Mouse (Mus musculus) forebrain, embryonic 15.5 days (tissue): Measurements from ENCODE around the gene Scarb1. TPM values are rescaled to one million over a fixed set of nuclear protein-coding genes. Genes with fewer than 3 reads are reported as not detected.
A peak's percentile ranks its signal among the peaks of the same experiment; 100 is the strongest.

ENCODE experiments used
- ATAC-seq: fragments of 200-750 bp; cut with Nextera tagmentation; replicated peaks from 2 replicates; pipeline ENCODE4 v1.8.0; 2017; ENCODE audit warnings: mild to moderate bottlenecking, moderate TSS enrichment, moderate library complexity
- H3K27ac ChIP-seq: fragments of 300-500 bp; sonication (generic); replicated peaks from 2 replicates; pipeline ENCODE4 v1.5.1; 2015; ENCODE audit warnings: mild to moderate bottlenecking, inconsistent platforms
- H3K27me3 ChIP-seq: fragments of 300-500 bp; sonication (generic); 2 replicates; pipeline ENCODE4 v1.6.1; 2015; ENCODE audit warnings: inconsistent platforms
- H3K36me3 ChIP-seq: fragments of 300-500 bp; sonication (generic); 2 replicates; pipeline ENCODE4 v1.6.1; 2015; ENCODE audit warnings: mild to moderate bottlenecking, inconsistent platforms
- H3K4me1 ChIP-seq: fragments of 300-500 bp; sonication (generic); 2 replicates; pipeline ENCODE4 v1.6.1; 2015; ENCODE audit warnings: inconsistent platforms
- H3K4me2 ChIP-seq: fragments of 300-500 bp; sonication (generic); replicated peaks from 2 replicates; pipeline ENCODE4 v1.6.1; 2015; ENCODE audit warnings: mild to moderate bottlenecking, inconsistent platforms
- H3K4me3 ChIP-seq: fragments of 300-500 bp; sonication (generic); 2 replicates; pipeline ENCODE4 v1.5.1; 2015; ENCODE audit warnings: mild to moderate bottlenecking, inconsistent platforms
- H3K9ac ChIP-seq: fragments of 300-500 bp; sonication (generic); replicated peaks from 2 replicates; pipeline ENCODE4 v1.6.1; 2015; ENCODE audit warnings: mild to moderate bottlenecking, inconsistent platforms
- H3K9me3 ChIP-seq: fragments of 300-500 bp; sonication (generic); 2 replicates; pipeline ENCODE4 v1.6.1; 2016; ENCODE audit warnings: inconsistent platforms
- WGBS: fragments of 180-500 bp; shearing (Covaris S2); methylation state at CpG from one replicate; pipeline ENCODE4 v1.1.7; 2015; ENCODE audit warnings: mixed read lengths; 5-methylcytosine and 5-hydroxymethylcytosine counted together
- polyA plus RNA-seq: library from polyadenylated mRNA; unstranded; fragments of >200 nt; fragmentation: Nextera tagmentation; extraction: Ambion mirVana; gene quantifications from 2 replicates; pipeline ENCODE4 v1.2.1, GENCODE M21; 2015

The Scarb1 gene
- polyA plus RNA-seq, 1 experiment from 2014 or later = 28.5 TPM

DNA sequence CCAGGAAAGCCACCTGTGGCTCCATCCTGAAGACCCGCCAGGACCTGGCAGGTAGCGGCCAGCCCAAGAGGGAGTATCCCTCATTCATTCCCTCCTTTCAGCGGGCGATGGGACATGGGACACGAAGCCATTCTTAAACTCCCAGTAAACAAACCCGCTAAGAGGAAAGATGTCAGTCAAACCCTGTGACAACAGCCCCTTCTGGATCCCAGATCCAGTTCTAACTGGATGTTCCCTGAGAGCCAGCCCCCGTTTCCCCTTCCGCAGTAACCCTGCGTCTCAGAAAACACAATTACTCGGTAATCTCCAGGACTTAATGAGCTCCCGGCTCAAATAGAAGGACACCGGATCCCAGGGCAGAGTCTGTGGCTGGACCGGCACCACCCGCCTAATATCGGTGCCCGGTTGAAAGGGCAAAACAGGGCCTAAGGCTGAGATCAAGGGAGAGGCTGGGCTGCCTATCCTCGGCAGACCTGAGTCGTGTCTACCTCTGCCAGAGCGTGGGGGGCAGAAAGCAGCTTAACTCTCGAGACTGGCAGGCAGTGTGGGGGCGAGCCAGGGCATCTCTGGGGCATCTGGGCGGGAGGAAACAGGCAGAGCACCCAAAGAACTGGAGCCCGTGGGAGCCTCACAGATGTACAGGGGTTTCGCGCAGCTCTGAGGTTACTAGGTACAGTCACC is 903 bp downstream of the Scarb1 start:
- Histone ChIP-seq H3K4me3 (peak overlapping the region; percentile 61), H3K27ac (no peak overlapping the region), H3K9ac (peak overlapping the region; percentile 60), H3K36me3 (no peaks in the 10 kb centered on the region), H3K27me3 (no peaks in the 10 kb centered on the region), H3K4me2 (peak overlapping the region; percentile 92), H3K4me1 (peaks cover 26% of the 10 kb centered on the region), H3K9me3 (no peaks in the 10 kb centered on the region)
- WGBS = 3% methylated on average over 25 of the region's 25 CpGs
- ATAC-seq = 0 out of 2 replicates have a peak, but pooled peaks have one; percentile 1

DNA sequence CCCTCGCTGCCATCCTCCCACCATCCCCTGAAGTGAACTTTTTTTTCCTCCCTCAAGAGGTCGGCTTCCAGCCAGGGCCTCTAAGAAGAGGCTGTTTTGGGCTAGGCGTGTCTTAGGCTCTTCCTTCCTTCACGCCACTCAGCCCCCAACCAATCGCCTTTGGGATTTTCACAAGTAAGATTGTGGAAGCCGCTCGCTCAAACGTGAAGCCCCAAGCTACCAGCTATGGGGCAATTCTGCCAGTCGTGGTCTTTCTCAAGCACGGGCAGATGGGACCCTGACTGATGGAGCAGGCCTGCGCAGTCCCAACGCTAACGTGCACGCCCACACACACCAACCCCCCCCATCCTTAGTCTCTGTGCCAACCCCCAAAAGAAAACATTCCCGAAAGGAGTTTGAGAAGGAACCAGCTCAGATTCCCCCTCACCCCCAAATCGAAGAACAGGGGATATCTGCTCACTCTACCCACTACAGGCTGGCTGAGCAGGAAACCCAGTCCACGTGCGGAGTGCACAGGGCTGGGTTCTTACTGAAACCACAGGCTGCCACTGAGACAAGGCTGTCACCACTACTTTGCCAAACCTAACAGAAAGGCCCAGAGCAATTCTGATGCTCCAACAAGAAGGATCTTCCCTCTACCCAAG is 1.7 kb downstream of the Scarb1 start:
- peak overlapping the region; percentile 61 for H3K4me3 ChIP-seq
- peak overlapping the region; percentile 92 for H3K4me2 ChIP-seq
- H3K9ac ChIP-seq = no peak overlapping the region
- 5% methylated on average over 18 of the region's 18 CpGs for WGBS
- no peaks in the 10 kb centered on the region for H3K36me3 ChIP-seq
- H3K27ac ChIP-seq = no peak overlapping the region
- H3K4me1 ChIP-seq = peaks cover 26% of the 10 kb centered on the region
- H3K9me3 ChIP-seq = no peaks in the 10 kb centered on the region
- ATAC-seq = no peak
- no peaks in the 10 kb centered on the region for H3K27me3 ChIP-seq

DNA sequence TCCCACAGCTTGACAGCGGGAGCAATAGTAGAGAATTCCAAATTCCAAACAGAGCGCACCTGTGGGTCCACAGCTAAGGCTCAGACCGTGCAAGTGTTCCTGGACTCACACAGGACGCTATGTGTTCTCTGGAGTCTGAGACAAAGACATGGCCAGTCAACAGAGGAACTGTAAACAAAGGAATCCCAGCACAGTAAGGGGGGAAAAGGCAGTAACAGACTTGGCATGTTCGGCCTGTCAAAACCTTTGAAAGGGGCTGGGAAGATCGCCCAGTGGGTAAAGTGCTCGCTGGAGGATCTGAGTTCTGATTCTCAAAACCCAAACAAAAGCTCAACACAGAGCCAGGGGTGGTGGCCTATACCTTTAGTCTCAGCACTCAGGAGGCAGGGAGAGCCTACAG is 3.4 kb downstream of the Scarb1 start:
- Histone ChIP-seq H3K27ac (no peak overlapping the region), H3K4me3 (no peak overlapping the region), H3K27me3 (no peaks in the 10 kb centered on the region), H3K9me3 (no peaks in the 10 kb centered on the region), H3K36me3 (no peaks in the 10 kb centered on the region), H3K9ac (no peak overlapping the region), H3K4me1 (peaks cover 26% of the 10 kb centered on the region), H3K4me2 (no peak overlapping the region)
- no peak for ATAC-seq
- WGBS = 53% methylated on average over 7 of the region's 7 CpGs

DNA sequence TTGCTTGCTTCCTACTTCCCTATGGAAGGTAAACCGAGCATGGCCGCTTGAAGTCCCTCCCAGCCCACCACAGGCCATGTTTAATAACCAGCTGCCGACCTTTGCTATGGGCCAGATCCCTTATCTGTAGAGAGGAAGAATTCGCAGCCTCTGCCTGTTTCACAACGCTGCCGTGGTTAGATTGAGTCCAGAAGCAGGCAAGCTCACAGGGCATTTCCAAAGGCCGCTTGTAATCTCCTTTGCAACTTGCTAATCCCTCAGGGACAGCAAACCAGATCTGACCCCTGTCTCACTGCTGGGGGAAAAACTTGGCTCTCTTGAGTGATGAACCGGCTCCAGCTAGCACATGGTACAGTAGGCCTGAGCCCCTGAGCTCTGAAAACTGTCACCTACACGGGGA is 3.9 kb downstream of the Scarb1 start:
- Histone ChIP-seq H3K27ac (no peak overlapping the region), H3K9me3 (no peaks in the 10 kb centered on the region), H3K4me3 (no peak overlapping the region), H3K36me3 (no peaks in the 10 kb centered on the region), H3K4me1 (peaks cover 26% of the 10 kb centered on the region), H3K4me2 (no peak overlapping the region), H3K27me3 (no peaks in the 10 kb centered on the region), H3K9ac (no peak overlapping the region)
- no peak for ATAC-seq
- WGBS = 57% methylated on average over 9 of the region's 9 CpGs

DNA sequence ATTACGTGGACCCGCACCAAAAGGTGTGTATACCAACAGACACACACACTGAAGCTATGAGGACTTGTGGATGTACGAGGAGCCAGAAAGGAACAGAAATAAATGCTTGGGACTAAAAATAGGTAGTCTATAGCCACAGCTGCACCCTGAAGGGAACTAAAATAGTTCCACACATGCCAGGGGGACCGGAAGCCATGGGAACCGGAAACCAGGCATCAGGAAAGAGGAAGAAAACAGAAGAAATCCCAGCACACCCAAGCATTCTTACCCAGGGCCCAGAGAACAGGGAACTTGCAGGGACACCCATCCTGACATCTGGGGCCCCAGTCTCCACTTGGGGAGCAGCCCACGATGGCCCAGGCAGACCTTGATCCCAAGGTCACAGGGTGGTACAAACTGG is 7.9 kb downstream of the Scarb1 start:
- Histone ChIP-seq H3K4me1 (no peaks in the 10 kb centered on the region), H3K36me3 (no peaks in the 10 kb centered on the region), H3K27ac (no peak overlapping the region), H3K4me2 (no peak overlapping the region), H3K9ac (no peak overlapping the region), H3K9me3 (no peaks in the 10 kb centered on the region), H3K27me3 (no peaks in the 10 kb centered on the region), H3K4me3 (no peak overlapping the region)
- ATAC-seq = no peak
- 87% methylated on average over 6 of the region's 6 CpGs for WGBS

DNA sequence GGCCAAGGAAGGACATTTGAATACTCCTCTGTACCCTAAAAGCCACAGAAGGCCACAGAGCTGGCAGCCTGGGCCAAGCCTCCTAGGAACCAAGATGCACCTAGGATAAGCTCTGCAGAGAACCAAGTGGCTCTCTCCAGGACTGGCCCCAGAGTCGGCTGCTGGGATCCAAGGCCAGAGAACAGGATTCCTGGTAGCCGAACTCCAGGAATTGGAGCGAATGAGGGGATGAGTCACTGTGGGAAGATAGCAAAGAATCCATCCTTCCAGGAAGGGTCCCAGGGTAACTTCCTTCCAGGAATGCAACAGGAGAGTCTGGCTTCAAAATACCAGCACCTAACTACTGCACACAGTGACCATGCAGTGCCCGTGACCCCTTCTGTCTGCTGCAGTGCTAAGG is 8.6 kb downstream of the Scarb1 start:
- Histone ChIP-seq H3K4me2 (no peak overlapping the region), H3K27me3 (no peaks in the 10 kb centered on the region), H3K4me1 (0 out of 2 replicates have a peak, but pooled peaks cover 4% of the 10 kb centered on the region), H3K36me3 (no peaks in the 10 kb centered on the region), H3K9me3 (no peaks in the 10 kb centered on the region), H3K27ac (no peak overlapping the region), H3K9ac (no peak overlapping the region), H3K4me3 (no peak overlapping the region)
- no peak for ATAC-seq
- WGBS = 82% methylated on average over 4 of the region's 4 CpGs

DNA sequence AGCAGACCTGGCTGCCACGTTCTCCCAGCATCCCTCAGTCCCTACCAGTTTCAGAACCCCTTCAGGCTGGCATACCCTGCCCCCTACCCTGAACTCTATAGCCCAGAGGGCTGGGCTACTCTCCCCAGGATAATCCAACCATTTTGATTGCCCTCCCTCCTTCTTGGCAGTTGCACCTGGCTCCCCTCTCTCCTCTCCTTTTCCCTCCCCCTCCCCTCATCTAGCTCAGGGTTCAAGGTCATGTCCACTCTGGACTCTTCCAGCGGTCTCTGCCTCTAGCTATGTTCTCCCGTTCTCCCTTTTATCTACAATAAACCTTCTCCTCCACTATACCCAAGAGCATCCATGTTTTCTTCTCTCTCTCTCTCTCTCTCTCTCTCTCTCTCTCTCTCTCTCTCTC is 9.1 kb downstream of the Scarb1 start:
- H3K4me2 ChIP-seq = no peak overlapping the region
- no peak for ATAC-seq
- 0 out of 2 replicates have a peak, but pooled peaks cover 5% of the 10 kb centered on the region for H3K4me1 ChIP-seq
- H3K27ac ChIP-seq = no peak overlapping the region
- no peak overlapping the region for H3K4me3 ChIP-seq
- no peaks in the 10 kb centered on the region for H3K27me3 ChIP-seq
- H3K36me3 ChIP-seq = no peaks in the 10 kb centered on the region
- no peaks in the 10 kb centered on the region for H3K9me3 ChIP-seq
- H3K9ac ChIP-seq = no peak overlapping the region
- WGBS = 45% methylated on average over 3 of the region's 3 CpGs

DNA sequence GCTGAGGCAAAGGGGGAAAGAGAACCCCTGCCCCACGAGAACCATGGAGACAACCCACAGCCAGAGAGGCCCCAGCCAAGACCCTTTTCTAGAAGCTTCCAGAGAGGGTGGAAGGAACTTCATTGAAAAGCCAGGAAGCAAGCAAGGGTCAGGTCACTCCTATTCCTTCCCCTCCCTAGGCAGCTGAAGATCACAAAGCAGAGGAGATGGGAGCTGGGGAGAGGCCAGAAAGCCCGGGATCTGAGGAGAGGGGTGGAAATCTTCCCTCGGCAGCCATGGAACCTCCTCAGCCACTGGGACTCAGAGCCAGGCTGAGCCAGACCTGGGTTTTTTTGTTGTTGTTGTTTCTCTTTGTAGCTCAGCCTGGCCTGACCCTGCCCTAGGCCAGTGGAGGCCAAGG is 9.8 kb downstream of the Scarb1 start:
- WGBS = 31% methylated on average over 3 of the region's 3 CpGs
- ATAC-seq = no peak
- no peak overlapping the region for H3K4me2 ChIP-seq
- no peaks in the 10 kb centered on the region for H3K36me3 ChIP-seq
- no peaks in the 10 kb centered on the region for H3K27me3 ChIP-seq
- H3K4me3 ChIP-seq = no peak overlapping the region
- H3K27ac ChIP-seq = no peak overlapping the region
- 0 out of 2 replicates have a peak, but pooled peaks cover 9% of the 10 kb centered on the region for H3K4me1 ChIP-seq
- H3K9me3 ChIP-seq = no peaks in the 10 kb centered on the region
- H3K9ac ChIP-seq = no peak overlapping the region

DNA sequence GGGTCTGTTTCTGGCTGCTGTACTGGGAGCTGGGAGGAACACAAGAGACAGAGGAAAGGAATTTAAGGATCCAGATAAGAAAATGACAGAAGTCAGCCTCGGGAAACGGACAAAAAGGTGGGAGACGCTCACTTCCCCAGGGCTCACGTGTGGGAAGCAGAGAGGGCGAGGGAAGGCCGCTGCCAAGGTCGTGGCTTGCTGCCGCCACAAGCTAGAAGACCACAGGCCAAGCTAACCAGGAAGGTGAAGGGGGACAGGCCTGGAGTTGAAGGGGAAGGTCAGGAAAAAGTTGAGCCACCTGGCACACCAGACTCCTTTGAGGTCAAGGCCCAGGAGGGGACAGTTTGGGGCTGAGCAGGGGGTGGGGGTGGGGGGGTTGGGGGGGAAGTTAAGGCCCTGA is 10.2 kb downstream of the Scarb1 start:
- Histone ChIP-seq H3K9me3 (no peaks in the 10 kb centered on the region), H3K9ac (no peak overlapping the region), H3K27me3 (no peaks in the 10 kb centered on the region), H3K4me2 (no peak overlapping the region), H3K4me3 (no peak overlapping the region), H3K4me1 (0 out of 2 replicates have a peak, but pooled peaks cover 12% of the 10 kb centered on the region), H3K27ac (no peak overlapping the region), H3K36me3 (no peaks in the 10 kb centered on the region)
- no peak for ATAC-seq
- WGBS = 84% methylated on average over 8 of the region's 8 CpGs

DNA sequence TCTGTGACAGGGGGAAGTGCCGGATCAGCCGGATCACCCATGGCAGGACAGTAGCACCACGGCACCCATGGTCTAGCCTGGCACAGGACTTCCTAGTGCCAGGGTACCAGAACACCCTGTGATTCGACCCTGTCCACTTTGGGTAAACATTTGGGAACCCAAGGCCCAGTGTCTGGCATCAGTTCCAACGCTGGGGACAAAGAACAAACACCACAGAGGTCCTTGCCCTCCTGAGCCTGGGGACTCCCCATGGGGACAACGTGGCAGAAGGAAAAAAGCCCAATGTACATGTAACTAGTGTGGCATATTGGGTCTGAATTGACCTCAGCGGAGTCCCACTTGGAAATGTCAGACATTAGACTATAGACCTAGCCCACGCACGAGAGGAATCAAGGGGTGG is 10.7 kb downstream of the Scarb1 start:
- Histone ChIP-seq H3K9me3 (no peaks in the 10 kb centered on the region), H3K36me3 (no peaks in the 10 kb centered on the region), H3K4me3 (no peak overlapping the region), H3K9ac (no peak overlapping the region), H3K4me1 (0 out of 2 replicates have a peak, but pooled peaks cover 12% of the 10 kb centered on the region), H3K27ac (no peak overlapping the region), H3K27me3 (no peaks in the 10 kb centered on the region), H3K4me2 (no peak overlapping the region)
- WGBS = 76% methylated on average over 9 of the region's 9 CpGs
- no peak for ATAC-seq

DNA sequence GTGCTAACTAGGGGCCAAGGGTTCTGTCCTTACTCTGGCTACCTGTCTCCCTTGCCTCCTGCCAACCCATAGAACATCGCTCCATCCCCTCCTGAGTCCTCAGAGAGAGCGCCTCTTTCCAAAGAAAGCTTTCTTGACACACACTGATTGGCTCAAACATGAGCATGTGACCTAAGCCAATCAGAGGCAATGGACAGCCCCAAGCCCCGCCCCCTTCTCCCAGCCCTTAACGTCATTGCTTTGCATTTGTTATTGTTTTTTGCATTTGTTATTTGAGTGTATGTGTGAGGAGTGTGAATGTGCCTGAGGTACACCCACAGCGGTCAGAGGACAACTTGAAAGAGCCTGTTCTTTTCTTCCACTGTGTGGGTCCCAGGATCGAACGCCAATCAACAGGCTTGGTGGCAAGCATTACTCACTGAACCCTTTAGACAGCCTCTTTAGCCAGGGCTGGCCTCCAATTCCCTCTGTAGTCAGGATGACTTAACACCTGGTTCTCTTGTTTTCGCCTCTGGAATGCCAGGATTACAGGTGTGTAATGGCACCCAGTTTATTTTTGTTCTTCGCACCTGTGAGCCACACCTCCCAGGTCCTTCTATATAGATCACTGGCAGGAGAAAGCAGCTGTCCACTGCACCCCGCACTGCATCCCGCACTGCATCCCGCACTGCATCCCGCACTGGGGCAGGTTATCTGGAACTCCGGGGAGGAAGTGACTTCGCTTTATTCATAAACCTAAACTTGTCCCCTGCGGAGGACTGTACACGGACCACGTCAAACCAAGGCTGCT is 13.1 kb downstream of the Scarb1 start:
- peaks cover 12% of the 10 kb centered on the region; the same call in 1 of the 2 replicates for H3K4me1 ChIP-seq
- no peaks in the 10 kb centered on the region for H3K9me3 ChIP-seq
- H3K9ac ChIP-seq = peak overlapping the region; percentile 45
- no peaks in the 10 kb centered on the region for H3K36me3 ChIP-seq
- H3K27me3 ChIP-seq = no peaks in the 10 kb centered on the region
- peak overlapping the region; percentile 34; the same call in 1 of the 2 replicates for H3K27ac ChIP-seq
- peak overlapping the region; percentile 42 for H3K4me3 ChIP-seq
- ATAC-seq = peak; percentile 77
- 62% methylated on average over 18 of the region's 18 CpGs for WGBS
- peak overlapping the region; percentile 47 for H3K4me2 ChIP-seq

DNA sequence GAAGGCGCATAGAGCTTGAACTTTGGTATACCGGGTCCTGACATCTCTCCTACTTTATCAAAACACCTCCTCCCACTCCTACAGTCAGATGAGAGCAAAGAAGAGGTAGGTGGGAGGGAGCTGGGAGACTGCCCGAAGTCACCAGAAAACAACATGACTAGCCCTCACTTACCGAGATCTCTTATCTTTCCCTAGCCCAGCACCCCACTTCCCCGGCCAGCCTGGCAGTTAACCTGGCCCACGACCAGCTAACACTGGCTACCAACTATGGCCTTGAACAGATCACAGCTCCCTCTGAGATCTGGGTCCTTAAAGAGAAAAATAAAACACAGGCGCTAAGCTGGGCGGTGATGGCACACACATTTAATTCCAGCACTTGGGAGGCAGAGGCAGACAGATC is 14.5 kb downstream of the Scarb1 start:
- no peaks in the 10 kb centered on the region for H3K36me3 ChIP-seq
- H3K9me3 ChIP-seq = no peaks in the 10 kb centered on the region
- no peak overlapping the region for H3K27ac ChIP-seq
- H3K4me3 ChIP-seq = no peak overlapping the region
- 93% methylated on average over 8 of the region's 8 CpGs for WGBS
- no peak for ATAC-seq
- no peak overlapping the region for H3K9ac ChIP-seq
- no peak overlapping the region for H3K4me2 ChIP-seq
- no peaks in the 10 kb centered on the region for H3K27me3 ChIP-seq
- H3K4me1 ChIP-seq = peaks cover 12% of the 10 kb centered on the region; the same call in 1 of the 2 replicates
